Comparison of ENCODE assay signal across 12 mouse cellular contexts in the genomic region with DNA sequence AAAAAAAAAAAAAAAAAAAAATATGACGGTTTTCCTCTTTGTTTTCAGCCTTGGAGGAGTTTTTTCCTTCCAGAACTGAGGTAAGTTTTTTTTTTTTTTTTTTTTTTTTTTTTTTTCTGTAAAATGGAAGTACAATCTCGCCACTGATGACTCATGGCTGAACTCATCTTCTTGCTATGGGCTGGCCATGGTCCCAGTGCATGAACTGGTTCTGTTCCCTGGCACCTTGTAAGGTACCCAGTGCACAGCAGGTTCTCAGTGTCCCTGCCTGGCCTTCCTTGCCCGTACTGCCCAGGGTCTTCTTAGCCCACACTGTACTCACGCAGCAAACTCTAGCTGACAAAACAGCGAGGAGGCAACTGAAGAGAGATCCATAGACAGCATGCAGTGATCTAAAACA.
DNase-seq lines count a peak whose midpoint lies in the region; ATAC-seq and TF ChIP-seq lines count a peak whose summit lies in the region.
"Had no signal": no experiment of that assay in that cellular context is flagged by ENCODE, and none has a peak within 500 bp of the region (broad histone marks: within the 10 kb centered on the region; RNA-seq: fewer than 3 reads in every experiment).

No protein-coding gene starts in this region.

- H3K9me3 ChIP-seq in lung, postnatal 0 days (ENCODE audit: low read length): no peaks in the 10 kb centered on the region
- H3K9me3 ChIP-seq in hindbrain, embryonic 11.5 days (ENCODE audit: control insufficient read depth, low read length): no peaks in the 10 kb centered on the region
- H3K9me3 ChIP-seq: heart, embryonic 12.5 days; hindbrain, embryonic 13.5 days; limb, embryonic 12.5 days had no signal

- H3K4me1 ChIP-seq in lung, postnatal 0 days (ENCODE audit: insufficient read depth, low read depth, low read length): no peaks in the 10 kb centered on the region
- H3K4me1 ChIP-seq in hindbrain, embryonic 11.5 days (replicated peaks; ENCODE audit: control insufficient read depth, insufficient read depth, low read length): no peaks in the 10 kb centered on the region
- H3K4me1 ChIP-seq: hindbrain, embryonic 13.5 days; limb, embryonic 12.5 days had no signal

- no peak overlapping the region for H3K9ac ChIP-seq in lung, postnatal 0 days (replicated peaks; ENCODE audit: low read depth)
- H3K9ac ChIP-seq in hindbrain, embryonic 11.5 days (ENCODE audit: low read depth, low read length): no peak overlapping the region
- H3K9ac ChIP-seq: heart, embryonic 12.5 days; hindbrain, embryonic 13.5 days; limb, embryonic 12.5 days had no signal

- WGBS in lung, postnatal 0 days: 80% methylated on average over 5 of the region's 5 CpGs
- 83% methylated on average over 5 of the region's 5 CpGs for WGBS in hindbrain, embryonic 11.5 days

- ATAC-seq in lung, postnatal 0 days: no peak
- ATAC-seq in hindbrain, embryonic 11.5 days (ENCODE audit: low FRiP score): no peak

- H3K27me3 ChIP-seq in lung, postnatal 0 days (replicated peaks; ENCODE audit: insufficient read depth, low read length): no peaks in the 10 kb centered on the region
- no peaks in the 10 kb centered on the region for H3K27me3 ChIP-seq in hindbrain, embryonic 11.5 days (ENCODE audit: control insufficient read depth, insufficient read depth, low read length)
- H3K27me3 ChIP-seq: heart, embryonic 12.5 days; hindbrain, embryonic 13.5 days; limb, embryonic 12.5 days had no signal

- TF ChIP-seq EP300 in lung, postnatal 0 days (IDR thresholded peaks at IDR 0.05): no peak

- H3K4me3 ChIP-seq in lung, postnatal 0 days (ENCODE audit: low read depth, low read length): no peak overlapping the region
- no peak overlapping the region for H3K4me3 ChIP-seq in hindbrain, embryonic 11.5 days (ENCODE audit: low read depth, low read length)
- H3K4me3 ChIP-seq: erythroblast, embryonic 14.5 days; heart, embryonic 12.5 days; hindbrain, embryonic 13.5 days; limb, embryonic 12.5 days had no signal

- no peak overlapping the region for H3K27ac ChIP-seq in lung, postnatal 0 days (ENCODE audit: low read length)
- no peak overlapping the region for H3K27ac ChIP-seq in hindbrain, embryonic 11.5 days (ENCODE audit: low read depth, low read length)
- H3K27ac ChIP-seq: hindbrain, embryonic 13.5 days; limb, embryonic 12.5 days had no signal

- no peak for TF ChIP-seq CTCF in lung, postnatal 0 days (IDR thresholded peaks at IDR 0.05)

- no peak overlapping the region for H3K4me2 ChIP-seq in lung, postnatal 0 days (replicated peaks; ENCODE audit: low read depth, low read length)
- H3K4me2 ChIP-seq in hindbrain, embryonic 11.5 days (replicated peaks; ENCODE audit: low read depth, low read length): no peak overlapping the region
- H3K4me2 ChIP-seq: heart, embryonic 12.5 days; hindbrain, embryonic 13.5 days; limb, embryonic 12.5 days had no signal

- no peaks in the 10 kb centered on the region for H3K36me3 ChIP-seq in lung, postnatal 0 days (ENCODE audit: insufficient read depth, low read length)
- H3K36me3 ChIP-seq in hindbrain, embryonic 11.5 days (ENCODE audit: control insufficient read depth, insufficient read depth, low read length): no peaks in the 10 kb centered on the region
- H3K36me3 ChIP-seq: heart, embryonic 12.5 days; hindbrain, embryonic 13.5 days; limb, embryonic 12.5 days had no signal

- peak; percentile 22 to 27 for DNase-seq in urinary bladder, adult 18-20 months (ENCODE audit: low spot score in 2 of 2)
- DNase-seq in urinary bladder, postnatal 10 days (ENCODE audit: low spot score): no peak
- DNase-seq in adrenal gland, postnatal 10 days: peak; percentile 20
- DNase-seq in cerebellum, postnatal 25 days: peak; percentile 67 to 82
- DNase-seq in left cerebral cortex, adult 9 months (ENCODE audit: low spot score in 2 of 2): no peak
- no peak for DNase-seq in lung, postnatal 0 days (ENCODE audit: low spot score)
- DNase-seq in hindbrain, embryonic 11.5 days (ENCODE audit: low spot score): no peak
- DNase-seq: lung, adult 2 months had no signal

Comparison
In these comparisons a context has a peak if more than half of its experiments do, and no peak if none do; other contexts are left out.
1. DNase-seq: peak in urinary bladder, adult 18-20 months (2 of 2), adrenal gland, postnatal 10 days (single experiment) and cerebellum, postnatal 25 days (2 of 2); none in urinary bladder, postnatal 10 days (single experiment), left cerebral cortex, adult 9 months (0 of 2), lung, postnatal 0 days (single experiment) and hindbrain, embryonic 11.5 days (single experiment).